In genomic region chr1:135136500-135136899, GRCm38 (mm10) we compare ENCODE assay signal across 8 mouse cellular contexts. TPM values are rescaled to one million over a fixed set of nuclear protein-coding genes. Genes with fewer than 3 reads are reported as not detected.
DNase-seq lines count a peak whose midpoint lies in the region; ATAC-seq and TF ChIP-seq lines count a peak whose summit lies in the region.
"Had no signal": no experiment of that assay in that cellular context is flagged by ENCODE, and none has a peak within 500 bp of the region (broad histone marks: within the 10 kb centered on the region; RNA-seq: fewer than 3 reads in every experiment).

No protein-coding gene starts in this region.

- no peak overlapping the region for H3K4me3 ChIP-seq in bone marrow macrophage, adult 2 months (ENCODE audit: insufficient read depth, low read length)
- H3K4me3 ChIP-seq in kidney, embryonic 14.5 days (ENCODE audit: low read length), result no peak overlapping the region

- TF ChIP-seq POLR2A in bone marrow macrophage, adult 2 months (IDR thresholded peaks at IDR 0.05; ENCODE audit: borderline replicate concordance, low read depth, low read length), result no peak

- ATAC-seq in erythroid progenitor cell, adult 5-6 weeks (replicated peaks; ENCODE audit: low FRiP score, poor library complexity, severe bottlenecking), result peak; percentile 61
- ATAC-seq in kidney, embryonic 14.5 days (ENCODE audit: low FRiP score, low TSS enrichment), result peak; percentile 21; the same call in 1 of the 2 replicates

- no peaks in the 10 kb centered on the region for H3K27me3 ChIP-seq in kidney, embryonic 14.5 days (ENCODE audit: control insufficient read depth, insufficient read depth, low read length)

- H3K9me3 ChIP-seq in kidney, embryonic 14.5 days (ENCODE audit: control insufficient read depth, low read length), result no peaks in the 10 kb centered on the region

- no peak overlapping the region for H3K9ac ChIP-seq in kidney, embryonic 14.5 days (ENCODE audit: low read depth, low read length)

- 13% methylated on average over 1 of the region's 1 CpGs for WGBS in kidney, embryonic 14.5 days

- peak; percentile 90 for DNase-seq in 3T3-L1 (ENCODE audit: low read depth, low spot score)
- DNase-seq in B cell, adult 2 months, result peak; percentile 78
- peak; percentile 81 for DNase-seq in lung, postnatal 36 days
- DNase-seq in right cerebral cortex, postnatal 10 days (ENCODE audit: low spot score in 2 of 2), result peak; percentile 71 to 79

- H3K27ac ChIP-seq in bone marrow macrophage, adult 2 months (ENCODE audit: insufficient read depth, low read depth, low read length), result no peak overlapping the region
- no peak overlapping the region for H3K27ac ChIP-seq in kidney, embryonic 14.5 days (ENCODE audit: low read depth, low read length)

- H3K4me1 ChIP-seq in bone marrow macrophage, adult 2 months (ENCODE audit: control insufficient read depth, insufficient read depth, low read length), result peaks cover 31% of the 10 kb centered on the region
- peaks cover 7% of the 10 kb centered on the region for H3K4me1 ChIP-seq in kidney, embryonic 14.5 days (ENCODE audit: control insufficient read depth, insufficient read depth, low read length)

- TF ChIP-seq CTCF in bone marrow macrophage, adult 2 months (IDR thresholded peaks at IDR 0.05; ENCODE audit: low read depth, low read length), result peak; percentile 59; the same call in 1 of the 2 replicates

- no peaks in the 10 kb centered on the region for H3K36me3 ChIP-seq in kidney, embryonic 14.5 days (ENCODE audit: control insufficient read depth, insufficient read depth, low read length)

- H3K4me2 ChIP-seq in kidney, embryonic 14.5 days (replicated peaks; ENCODE audit: low read depth, low read length), result no peak overlapping the region

RNA-seq across cellular contexts. Expression of gene Ptpn7, which starts 4.0 kb away (rescaled TPM):
- 42.8 and 49.1 TPM in 2 replicates for polyA plus RNA-seq in bone marrow macrophage, adult 2 months (2012; ENCODE audit: insufficient read depth, insufficient read length, missing spikeins)
- total RNA-seq in erythroid progenitor cell, adult 5-6 weeks (2015; ENCODE audit: low replicate concordance), result 8.3 and 12.2 TPM in 2 replicates
- 10.8 and 11.9 TPM in 2 replicates for total RNA-seq in erythroid progenitor cell, adult 5-6 weeks (2017; ENCODE audit: low replicate concordance)
- polyA plus RNA-seq in kidney, embryonic 14.5 days (2014; fragmentation: Nextera tagmentation; extraction: Ambion mirVana), result 0.66 and 0.83 TPM in 2 replicates

RNA-seq across cellular contexts. Expression of gene Arl8a, which starts 10.1 kb away (rescaled TPM):
- 204 TPM in 2 replicates for polyA plus RNA-seq in bone marrow macrophage, adult 2 months (2012; ENCODE audit: insufficient read depth, insufficient read length, missing spikeins)
- total RNA-seq in erythroid progenitor cell, adult 5-6 weeks (2015; ENCODE audit: low replicate concordance), result 19.3 and 21.3 TPM in 2 replicates
- 12.3 and 17.8 TPM in 2 replicates for total RNA-seq in erythroid progenitor cell, adult 5-6 weeks (2017; ENCODE audit: low replicate concordance)
- 32.0 and 44.5 TPM in 2 replicates for polyA plus RNA-seq in kidney, embryonic 14.5 days (2014; fragmentation: Nextera tagmentation; extraction: Ambion mirVana)

RNA-seq across cellular contexts. Expression of gene Gpr37l1, which starts 31.0 kb away (rescaled TPM):
- polyA plus RNA-seq in bone marrow macrophage, adult 2 months (2012; ENCODE audit: insufficient read depth, insufficient read length, missing spikeins), result not detected in 2 replicates
- total RNA-seq in erythroid progenitor cell, adult 5-6 weeks (2015; ENCODE audit: low replicate concordance), result not detected in 2 replicates
- total RNA-seq in erythroid progenitor cell, adult 5-6 weeks (2017; ENCODE audit: low replicate concordance), result not detected in 2 replicates
- polyA plus RNA-seq in kidney, embryonic 14.5 days (2014; fragmentation: Nextera tagmentation; extraction: Ambion mirVana), result not detected in 2 replicates
- total RNA-seq: hematopoietic stem cell, adult 5-6 weeks had no signal

RNA-seq across cellular contexts. Expression of gene Lgr6, which starts 31.4 kb away (rescaled TPM):
- not detected in 2 replicates for polyA plus RNA-seq in bone marrow macrophage, adult 2 months (2012; ENCODE audit: insufficient read depth, insufficient read length, missing spikeins)
- not detected in 2 replicates for total RNA-seq in erythroid progenitor cell, adult 5-6 weeks (2015; ENCODE audit: low replicate concordance)
- not detected in 2 replicates for total RNA-seq in erythroid progenitor cell, adult 5-6 weeks (2017; ENCODE audit: low replicate concordance)
- 0.66 and 0.81 TPM in 2 replicates for polyA plus RNA-seq in kidney, embryonic 14.5 days (2014; fragmentation: Nextera tagmentation; extraction: Ambion mirVana)
- total RNA-seq: hematopoietic stem cell, adult 5-6 weeks had no signal

Comparison
In these comparisons a context has a peak if more than half of its experiments do, and no peak if none do; other contexts are left out.
1. RNA of gene Ptpn7, which starts 4.0 kb away (polyA plus RNA-seq): 42.8 to 49.1 TPM in bone marrow macrophage, adult 2 months; 0.66 to 0.83 TPM in kidney, embryonic 14.5 days; every median in the first group is over 10 times any median in the second.
2. Peak in every context shown above with its lines, with median percentiles within 50 percentile points of each other: DNase-seq.